Mouse (Mus musculus) stomach, embryonic 16.5 days (tissue): Measurements from ENCODE around the gene Bag1. TPM values are rescaled to one million over a fixed set of nuclear protein-coding genes. Genes with fewer than 3 reads are reported as not detected.

Experiments
- ATAC-seq: fragments of 200-750 bp; cut with Nextera tagmentation; 2 replicates; pipeline ENCODE4 v1.8.0; 2017; ENCODE audit warnings: moderate number of reproducible peaks, moderate TSS enrichment; ENCODE audit not compliant: insufficient read depth, low FRiP score
- H3K27ac ChIP-seq: fragments of 300-500 bp; sonication (generic); 2 replicates; pipeline ENCODE4 v1.5.1; 2014; ENCODE audit warnings: low read length
- H3K27me3 ChIP-seq: fragments of 300-500 bp; sonication (generic); 2 replicates; pipeline ENCODE4 v1.6.1; 2014; ENCODE audit warnings: low read length, control low read depth, mixed read lengths; ENCODE audit not compliant: control insufficient read depth, insufficient read depth
- H3K36me3 ChIP-seq: fragments of 300-500 bp; sonication (generic); 2 replicates; pipeline ENCODE4 v1.6.1; 2014; ENCODE audit warnings: low read length; ENCODE audit not compliant: control insufficient read depth, insufficient read depth
- H3K4me1 ChIP-seq: fragments of 300-500 bp; sonication (generic); 2 replicates; pipeline ENCODE4 v1.6.1; 2014; ENCODE audit warnings: low read length, control low read depth, mixed read lengths; ENCODE audit not compliant: control insufficient read depth, insufficient read depth
- H3K4me2 ChIP-seq: fragments of 300-500 bp; sonication (generic); 2 replicates; pipeline ENCODE4 v1.6.1; 2014; ENCODE audit warnings: low read depth, low read length, mixed read lengths
- H3K4me3 ChIP-seq: fragments of 300-500 bp; sonication (generic); replicated peaks from 2 replicates; pipeline ENCODE4 v1.5.1; 2014; ENCODE audit warnings: mild to moderate bottlenecking, low read length
- H3K9ac ChIP-seq: fragments of 300-500 bp; sonication (generic); 2 replicates; pipeline ENCODE4 v1.6.1; 2014; ENCODE audit warnings: low read length
- H3K9me3 ChIP-seq: fragments of 300-500 bp; sonication (generic); replicated peaks from 2 replicates; pipeline ENCODE4 v1.6.1; 2016; ENCODE audit warnings: low read length, control low read depth; ENCODE audit not compliant: control insufficient read depth
- WGBS: fragments of 180-500 bp; shearing (Covaris S2); extraction: QIAGEN DNeasy Blood & Tissue Kit; methylation state at CpG from one replicate; pipeline ENCODE4 v1.1.7; 2014; 5-methylcytosine and 5-hydroxymethylcytosine counted together
- polyA plus RNA-seq: library from polyadenylated mRNA; unstranded; fragments of >200 nt; fragmentation: Nextera tagmentation; extraction: Ambion mirVana; gene quantifications from 2 replicates; pipeline ENCODE4 v1.2.1, GENCODE M21; 2015

Bag1 gene
- polyA plus RNA-seq, 1 experiment from 2014 or later, result 184 TPM

DNA sequence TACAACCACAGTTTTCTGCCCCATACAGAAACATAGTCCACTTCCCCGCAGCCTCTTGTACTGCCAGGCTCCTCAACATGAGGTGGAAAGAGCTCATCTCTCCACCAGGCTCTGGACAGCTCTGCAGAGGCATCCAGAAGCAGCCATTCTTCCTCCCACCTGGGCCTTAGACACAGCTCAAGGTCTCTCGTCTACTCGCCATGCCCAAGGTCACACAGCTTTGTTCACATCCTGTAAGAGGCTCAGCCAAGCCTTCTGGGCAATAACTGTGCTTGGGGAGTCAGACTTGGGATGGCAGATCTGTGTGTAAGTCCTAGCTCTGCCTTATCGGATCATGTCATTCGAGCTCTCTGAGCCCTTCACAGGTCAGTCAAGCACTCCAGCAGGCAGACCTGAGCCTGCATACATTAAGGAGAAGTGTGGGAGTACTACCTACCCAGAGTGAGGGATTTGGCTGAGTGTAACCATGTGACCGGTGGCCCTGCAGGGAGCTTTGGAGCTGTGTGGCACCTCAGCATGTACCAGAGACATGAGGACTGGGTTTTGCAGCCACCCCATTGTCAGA, 24.9 kb downstream of the Bag1 start:
- no peak for ATAC-seq
- Histone ChIP-seq H3K27me3 (no peaks in the 10 kb centered on the region), H3K4me3 (no peak overlapping the region), H3K27ac (no peak overlapping the region), H3K9me3 (no peaks in the 10 kb centered on the region; the same call in 1 of the 2 replicates), H3K4me2 (no peak overlapping the region), H3K4me1 (0 out of 2 replicates have a peak, but pooled peaks cover 3% of the 10 kb centered on the region), H3K36me3 (no peaks in the 10 kb centered on the region), H3K9ac (no peak overlapping the region)
- 71% methylated on average over 6 of the region's 6 CpGs for WGBS

DNA sequence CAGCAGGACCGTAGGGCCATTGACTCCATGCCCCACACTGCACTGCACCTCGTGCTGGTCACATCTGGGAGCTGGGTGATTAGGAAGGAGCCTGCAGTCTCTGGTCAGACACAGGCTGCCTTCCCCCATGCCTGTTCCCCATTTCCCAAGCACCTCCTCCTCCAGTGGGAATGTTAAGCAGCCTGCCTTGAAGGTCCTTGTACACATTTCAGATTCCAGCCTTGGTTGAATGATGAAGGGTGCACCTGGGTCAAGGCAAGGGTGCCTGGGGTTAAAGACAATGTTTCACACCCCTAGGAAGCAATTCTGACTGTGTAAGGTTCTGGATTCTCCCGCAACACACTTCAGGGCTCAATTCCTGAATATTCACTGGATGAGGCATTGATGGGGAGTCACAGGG, 26.8 kb downstream of the Bag1 start:
- no peaks in the 10 kb centered on the region; the same call in 1 of the 2 replicates for H3K9me3 ChIP-seq
- 51% methylated on average over 3 of the region's 3 CpGs for WGBS
- no peak overlapping the region for H3K9ac ChIP-seq
- no peaks in the 10 kb centered on the region for H3K27me3 ChIP-seq
- H3K36me3 ChIP-seq, result no peaks in the 10 kb centered on the region
- no peak overlapping the region for H3K4me2 ChIP-seq
- no peak overlapping the region for H3K27ac ChIP-seq
- no peak overlapping the region for H3K4me3 ChIP-seq
- no peak for ATAC-seq
- H3K4me1 ChIP-seq, result 0 out of 2 replicates have a peak, but pooled peaks cover 3% of the 10 kb centered on the region

DNA sequence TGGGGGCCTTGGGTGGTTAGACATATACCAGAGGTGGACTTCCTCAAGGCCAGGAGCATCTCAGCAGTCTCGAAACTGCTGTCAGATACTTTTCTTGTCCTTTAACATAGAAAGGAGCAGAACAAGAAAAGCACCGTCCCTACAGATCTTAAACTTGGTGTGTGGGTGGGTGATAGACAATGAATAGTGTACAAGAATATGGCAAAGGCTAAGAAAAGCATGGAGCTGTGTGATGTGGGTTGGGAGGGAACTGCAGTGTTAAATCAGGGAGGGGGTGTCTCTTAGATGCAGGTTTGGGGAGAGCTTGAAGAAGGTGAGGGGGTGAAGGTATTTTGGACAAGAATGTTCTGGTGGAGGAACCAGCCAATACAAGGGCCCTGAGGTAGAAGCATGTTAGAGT, 27.5 kb downstream of the Bag1 start:
- 0 out of 2 replicates have a peak, but pooled peaks cover 3% of the 10 kb centered on the region for H3K4me1 ChIP-seq
- no peak overlapping the region for H3K4me2 ChIP-seq
- no peaks in the 10 kb centered on the region for H3K36me3 ChIP-seq
- H3K9ac ChIP-seq, result no peak overlapping the region
- WGBS, result 71% methylated on average over 2 of the region's 2 CpGs
- H3K27ac ChIP-seq, result no peak overlapping the region
- no peak for ATAC-seq
- no peaks in the 10 kb centered on the region for H3K27me3 ChIP-seq
- H3K9me3 ChIP-seq, result no peaks in the 10 kb centered on the region
- no peak overlapping the region for H3K4me3 ChIP-seq

DNA sequence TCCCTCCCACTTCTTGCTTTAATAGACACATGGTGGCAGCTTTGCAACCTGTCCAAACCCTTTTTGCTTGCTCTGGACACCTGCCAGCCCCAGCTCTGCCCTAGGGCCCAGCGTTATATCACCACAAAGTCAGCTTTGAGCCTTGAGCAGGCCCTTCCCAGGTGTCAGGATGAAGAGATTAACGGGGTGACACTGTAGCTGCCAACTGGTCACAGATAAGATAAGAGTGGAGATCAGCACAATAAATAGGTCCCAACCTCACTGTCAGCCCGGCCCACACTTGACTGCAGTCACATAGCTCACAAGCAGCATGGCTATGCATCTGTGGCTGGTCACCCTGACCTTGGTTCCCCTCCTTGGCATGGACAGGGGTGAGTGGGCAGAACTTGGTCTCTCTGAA, 28.3 kb downstream of the Bag1 start, which contains the start of gene Spink4:
Gene Spink4 (plus strand): TSS at position 268 of the 400 bp plus-strand sequence.
- Histone ChIP-seq H3K4me3 (no peak within 1 kb of the TSS), H3K4me2 (no peak within 1 kb of the TSS), H3K27me3 (no peaks in the 10 kb centered on the region), H3K4me1 (0 out of 2 replicates have a peak, but pooled peaks cover 3% of the 10 kb centered on the region), H3K9ac (no peak within 1 kb of the TSS), H3K27ac (peak within 1 kb of the TSS; percentile 19; the same call in 1 of the 2 replicates), H3K9me3 (no peaks in the 10 kb centered on the region), H3K36me3 (no peaks in the 10 kb centered on the region)
- peak; percentile 77; the same call in 1 of the 2 replicates for ATAC-seq
- WGBS, result 13% methylated on average over 3 of the region's 3 CpGs

DNA sequence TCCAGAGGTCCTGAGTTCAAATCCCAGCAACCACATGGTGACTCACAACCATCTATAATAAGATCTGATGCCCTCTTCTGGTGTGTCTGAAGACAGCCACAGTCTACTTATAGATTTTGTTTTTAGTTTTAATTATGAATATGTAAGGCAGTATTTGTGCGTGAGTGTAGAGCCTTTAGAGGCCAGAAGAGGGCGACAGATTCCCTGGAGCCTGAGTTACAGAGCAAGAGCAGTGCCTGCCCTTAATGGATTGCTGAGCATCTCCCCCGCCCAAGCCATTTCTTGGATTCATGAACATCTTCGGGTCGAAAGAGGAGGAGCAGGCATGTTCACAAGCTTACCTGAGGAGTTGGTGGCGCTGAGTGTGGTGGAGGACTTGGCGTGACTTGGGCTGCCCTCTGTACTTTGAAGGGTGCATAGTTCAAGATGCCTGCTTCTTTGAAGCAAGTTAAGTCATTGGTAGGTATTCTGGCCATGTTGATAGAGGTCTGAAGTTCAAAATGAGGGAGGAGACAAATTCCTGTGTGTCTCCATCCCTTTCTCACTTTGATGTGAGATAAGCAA, 31.4 kb downstream of the Bag1 start:
- Histone ChIP-seq H3K27me3 (no peaks in the 10 kb centered on the region), H3K27ac (no peak overlapping the region), H3K4me3 (no peak overlapping the region), H3K4me1 (0 out of 2 replicates have a peak, but pooled peaks cover 3% of the 10 kb centered on the region), H3K36me3 (no peaks in the 10 kb centered on the region), H3K4me2 (no peak overlapping the region), H3K9me3 (no peaks in the 10 kb centered on the region), H3K9ac (no peak overlapping the region)
- 90% methylated on average over 7 of the region's 7 CpGs for WGBS
- ATAC-seq, result no peak

DNA sequence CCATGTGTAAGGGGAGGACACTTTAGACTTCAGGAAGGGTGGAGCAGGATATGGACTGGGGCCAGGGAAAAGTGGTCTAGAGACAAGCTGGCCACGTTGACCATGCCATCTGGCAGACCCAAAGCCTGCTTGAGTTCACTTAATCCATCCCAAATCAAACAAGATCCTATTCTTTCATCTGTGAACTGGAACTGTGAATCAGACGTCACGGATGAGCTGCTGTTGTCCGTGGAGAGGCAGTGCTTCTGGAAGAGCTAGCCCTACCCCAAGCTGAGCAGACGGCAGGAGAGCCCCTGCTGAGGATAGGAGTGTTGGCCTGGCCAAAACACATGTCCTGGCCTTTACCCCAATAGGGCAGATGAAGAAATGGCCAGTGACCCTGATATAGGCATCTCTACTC, 32.1 kb downstream of the Bag1 start:
- no peaks in the 10 kb centered on the region for H3K27me3 ChIP-seq
- no peak overlapping the region for H3K4me2 ChIP-seq
- H3K9ac ChIP-seq, result no peak overlapping the region
- ATAC-seq, result no peak
- no peak overlapping the region for H3K4me3 ChIP-seq
- no peak overlapping the region for H3K27ac ChIP-seq
- WGBS, result 67% methylated on average over 5 of the region's 5 CpGs
- H3K36me3 ChIP-seq, result no peaks in the 10 kb centered on the region
- H3K9me3 ChIP-seq, result no peaks in the 10 kb centered on the region
- 0 out of 2 replicates have a peak, but pooled peaks cover 3% of the 10 kb centered on the region for H3K4me1 ChIP-seq

DNA sequence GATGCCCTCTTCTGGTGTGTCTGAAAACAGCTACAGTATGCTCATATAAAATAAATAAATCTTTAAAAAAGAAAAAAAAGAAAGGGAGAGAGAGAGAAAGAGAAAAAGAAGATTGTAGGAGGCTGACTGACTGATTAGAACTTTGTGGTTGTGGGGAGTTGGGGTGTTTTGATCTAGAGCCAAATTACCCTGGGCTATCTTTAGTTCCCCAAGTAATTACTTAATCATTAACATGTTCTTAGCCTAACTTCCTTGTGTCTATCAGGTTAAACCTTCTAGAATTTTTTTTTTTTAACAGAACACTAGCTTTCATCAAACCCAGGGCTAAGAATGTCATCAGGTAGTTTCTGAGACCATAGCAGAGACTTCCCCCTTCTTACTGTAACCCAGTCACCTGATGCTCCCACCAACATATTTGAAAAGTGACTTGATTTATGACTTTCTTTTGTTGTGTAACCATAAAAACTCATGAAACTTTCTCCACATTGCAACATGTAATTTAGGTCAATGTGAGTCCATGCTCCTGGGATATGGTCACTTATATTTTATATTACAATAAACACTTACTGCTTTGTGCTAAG, 33.7 kb downstream of the Bag1 start:
- Histone ChIP-seq H3K9ac (no peak overlapping the region), H3K27ac (no peak overlapping the region), H3K4me2 (no peak overlapping the region), H3K9me3 (no peaks in the 10 kb centered on the region), H3K27me3 (no peaks in the 10 kb centered on the region), H3K4me3 (no peak overlapping the region), H3K36me3 (no peaks in the 10 kb centered on the region), H3K4me1 (no peaks in the 10 kb centered on the region)
- no peak for ATAC-seq

DNA sequence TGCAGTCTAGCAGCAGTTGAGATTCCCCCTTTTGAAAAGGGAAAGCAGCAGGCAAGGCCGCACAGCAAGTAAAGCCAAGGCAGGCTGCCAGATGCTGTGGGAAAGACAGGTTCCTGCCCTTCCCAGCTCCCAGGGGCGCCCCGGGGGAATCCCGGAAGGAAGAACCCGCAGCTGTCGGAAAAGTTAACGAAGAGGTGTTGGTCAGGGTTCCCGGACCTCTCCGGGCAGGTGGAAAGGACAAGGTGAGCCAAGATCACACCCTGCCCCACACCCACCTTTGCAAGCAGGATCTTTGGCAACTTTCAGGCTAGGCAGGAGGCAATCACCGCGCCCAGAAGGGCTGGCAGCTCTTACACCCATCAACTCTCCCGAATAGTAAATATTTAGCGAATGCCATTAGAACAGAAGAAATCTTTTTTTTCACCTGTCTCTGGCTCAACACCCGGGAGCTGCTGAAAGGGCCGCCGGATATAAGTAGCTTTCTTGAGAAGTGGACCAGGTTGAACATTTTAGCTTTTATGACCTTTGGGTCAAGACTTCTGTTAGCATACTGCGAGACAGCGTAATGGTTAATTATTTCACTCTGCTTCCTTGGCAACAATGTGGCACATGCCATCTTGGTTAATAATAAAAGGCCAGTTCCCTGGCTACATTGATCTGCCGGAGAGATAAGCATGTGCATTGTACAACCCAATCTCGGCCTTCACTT, 39.7 kb downstream of the Bag1 start:
- no peaks in the 10 kb centered on the region for H3K27me3 ChIP-seq
- 26% methylated on average over 20 of the region's 20 CpGs for WGBS
- no peaks in the 10 kb centered on the region for H3K36me3 ChIP-seq
- peak overlapping the region; percentile 86 for H3K27ac ChIP-seq
- peak overlapping the region; percentile 54 for H3K9ac ChIP-seq
- H3K4me1 ChIP-seq, result peaks cover 4% of the 10 kb centered on the region; the same call in 1 of the 2 replicates
- ATAC-seq, result peak; percentile 76; the same call in 1 of the 2 replicates
- H3K9me3 ChIP-seq, result no peaks in the 10 kb centered on the region
- H3K4me2 ChIP-seq, result peak overlapping the region; percentile 32
- peak overlapping the region; percentile 11; the same call in 1 of the 2 replicates for H3K4me3 ChIP-seq

DNA sequence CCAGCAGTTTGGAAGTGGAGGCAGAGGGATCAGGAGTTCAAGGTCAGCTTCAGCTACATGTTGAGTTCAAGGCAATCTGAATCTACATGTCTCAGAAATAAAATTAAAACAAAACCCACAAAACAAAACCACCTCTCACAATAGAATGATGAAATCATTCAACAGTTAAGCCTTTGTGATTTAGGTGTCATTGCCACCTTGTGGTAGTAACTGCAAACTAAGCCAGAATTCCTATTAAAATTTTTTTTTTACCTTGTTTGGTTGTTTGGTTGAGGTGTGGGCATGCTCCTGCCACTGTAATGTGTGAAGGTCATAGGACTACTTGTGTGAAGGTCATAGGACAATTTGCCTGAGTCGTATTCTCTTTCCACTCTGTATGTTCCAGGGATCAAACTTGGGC, 41.8 kb downstream of the Bag1 start:
- no peak overlapping the region for H3K27ac ChIP-seq
- H3K9me3 ChIP-seq, result no peaks in the 10 kb centered on the region
- peaks cover 4% of the 10 kb centered on the region; the same call in 1 of the 2 replicates for H3K4me1 ChIP-seq
- H3K36me3 ChIP-seq, result no peaks in the 10 kb centered on the region
- WGBS, result 52% methylated on average over 1 of the region's 1 CpGs
- H3K9ac ChIP-seq, result no peak overlapping the region
- no peaks in the 10 kb centered on the region for H3K27me3 ChIP-seq
- no peak overlapping the region for H3K4me3 ChIP-seq
- no peak for ATAC-seq
- no peak overlapping the region for H3K4me2 ChIP-seq
